Mouse (Mus musculus): ENCODE measurements around the gene Gm16503. TPM values are rescaled to one million over a fixed set of nuclear protein-coding genes. Genes with fewer than 3 reads are reported as not detected.

Gm16503 gene
- polyA plus RNA-seq (2014; fragmentation: Illumina TruSeq; extraction: RNeasy Lipid Tissue Mini Kit (QIAGEN cat#74804); ENCODE audit: low read depth, low replicate concordance), result 1.2 TPM

GRCm38 (mm10) chr4:147539918-147540317 lies at the start of gene Gm16503:
TSS of gene Gm16503 (plus strand) at chr4:147540218.

GRCm38 (mm10) chr4:147492117-147492516 lies 47.9 kb upstream of the Gm16503 start, which contains the start of gene Zfp982:
TSS of gene Zfp982 (plus strand) at chr4:147492417.

GRCm38 (mm10) chr4:147553071-147553470 lies 13.1 kb downstream of the Gm16503 start, which contains the start of gene Zfp985:
TSS of gene Zfp985 (plus strand) at chr4:147553277.

Other genes starting within 250 kb of the Gm16503 start
- gene Zfp988, start 234.5 kb upstream of the Gm16503 start, polyA plus RNA-seq (2014; fragmentation: Illumina TruSeq; extraction: RNeasy Lipid Tissue Mini Kit (QIAGEN cat#74804); ENCODE audit: low read depth, low replicate concordance), result 0.29 TPM
- gene Zfp978, start 178.9 kb upstream of the Gm16503 start, polyA plus RNA-seq (2014; fragmentation: Illumina TruSeq; extraction: RNeasy Lipid Tissue Mini Kit (QIAGEN cat#74804); ENCODE audit: low read depth, low replicate concordance), result 1.8 TPM
- gene Zfp982, start 47.8 kb upstream of the Gm16503 start, polyA plus RNA-seq (2014; fragmentation: Illumina TruSeq; extraction: RNeasy Lipid Tissue Mini Kit (QIAGEN cat#74804); ENCODE audit: low read depth, low replicate concordance), result 82.1 TPM
- gene Zfp985, start 13.1 kb downstream of the Gm16503 start, polyA plus RNA-seq (2014; fragmentation: Illumina TruSeq; extraction: RNeasy Lipid Tissue Mini Kit (QIAGEN cat#74804); ENCODE audit: low read depth, low replicate concordance), result not detected
- gene Zfp979, start 102.3 kb downstream of the Gm16503 start, polyA plus RNA-seq (2014; fragmentation: Illumina TruSeq; extraction: RNeasy Lipid Tissue Mini Kit (QIAGEN cat#74804); ENCODE audit: low read depth, low replicate concordance), result 55.8 TPM
- not detected for gene Zfp534, start 162.3 kb downstream of the Gm16503 start, polyA plus RNA-seq (2014; fragmentation: Illumina TruSeq; extraction: RNeasy Lipid Tissue Mini Kit (QIAGEN cat#74804); ENCODE audit: low read depth, low replicate concordance)